Mouse (Mus musculus): ENCODE results near the gene Pcsk5. TPM values are rescaled to one million over a fixed set of nuclear protein-coding genes. Genes with fewer than 3 reads are reported as not detected.

The Pcsk5 gene
- total RNA-seq, 2 experiments from 2014 or later = 13.9 to 15.6 TPM

- no peak for DNase-seq (ENCODE audit: low spot score in 2 of 2)
Measured at GRCm38 (mm10) chr19:17745380-17745779, 92.1 kb downstream of the Pcsk5 start.

GRCm38 (mm10) chr19:17744474-17745069 is 92.9 kb downstream of the Pcsk5 start:
- DNase-seq (ENCODE audit: low spot score in 2 of 2) = no peak

- DNase-seq (ENCODE audit: low spot score in 2 of 2) = no peak
Measured at GRCm38 (mm10) chr19:17741465-17741864, 96.0 kb downstream of the Pcsk5 start.

GRCm38 (mm10) chr19:17732676-17733277 is 104.7 kb downstream of the Pcsk5 start:
- DNase-seq (ENCODE audit: low spot score in 2 of 2) = no peak

GRCm38 (mm10) chr19:17717066-17717465 is 120.4 kb downstream of the Pcsk5 start:
- DNase-seq (ENCODE audit: low spot score in 2 of 2) = no peak

- no peak for DNase-seq (ENCODE audit: low spot score in 2 of 2)
Measured at GRCm38 (mm10) chr19:17715281-17715955, 122.0 kb downstream of the Pcsk5 start.

GRCm38 (mm10) chr19:17691626-17692025 is 145.8 kb downstream of the Pcsk5 start:
- no peak for DNase-seq (ENCODE audit: low spot score in 2 of 2)

- DNase-seq (ENCODE audit: low spot score in 2 of 2) = no peak
Measured at GRCm38 (mm10) chr19:17678371-17678770, 159.1 kb downstream of the Pcsk5 start.

- no peak for DNase-seq (ENCODE audit: low spot score in 2 of 2)
Measured at GRCm38 (mm10) chr19:17662676-17663075, 174.8 kb downstream of the Pcsk5 start.

GRCm38 (mm10) chr19:17662271-17662670 is 175.2 kb downstream of the Pcsk5 start:
- no peak for DNase-seq (ENCODE audit: low spot score in 2 of 2)

GRCm38 (mm10) chr19:17659321-17659720 is 178.1 kb downstream of the Pcsk5 start:
- DNase-seq (ENCODE audit: low spot score in 2 of 2) = no peak

GRCm38 (mm10) chr19:17650831-17651502 is 186.5 kb downstream of the Pcsk5 start:
- no peak for DNase-seq (ENCODE audit: low spot score in 2 of 2)

- DNase-seq (ENCODE audit: low spot score in 2 of 2) = no peak
Measured at GRCm38 (mm10) chr19:17649967-17650366, 187.5 kb downstream of the Pcsk5 start.

GRCm38 (mm10) chr19:17643128-17643797 is 194.2 kb downstream of the Pcsk5 start:
- DNase-seq (ENCODE audit: low spot score in 2 of 2) = no peak

GRCm38 (mm10) chr19:17635984-17636383 is 201.4 kb downstream of the Pcsk5 start:
- peak in 1 of 2 experiments; percentile 41 for DNase-seq (ENCODE audit: low spot score in 2 of 2)

GRCm38 (mm10) chr19:17615646-17616045 is 221.8 kb downstream of the Pcsk5 start:
- no peak for DNase-seq (ENCODE audit: low spot score in 2 of 2)

- DNase-seq (ENCODE audit: low spot score in 2 of 2) = no peak
Measured at GRCm38 (mm10) chr19:17606510-17606909, 230.9 kb downstream of the Pcsk5 start.

GRCm38 (mm10) chr19:17606093-17606492 is 231.3 kb downstream of the Pcsk5 start:
- DNase-seq (ENCODE audit: low spot score in 2 of 2) = no peak

GRCm38 (mm10) chr19:17603322-17603721 is 234.1 kb downstream of the Pcsk5 start:
- DNase-seq (ENCODE audit: low spot score in 2 of 2) = no peak

- DNase-seq (ENCODE audit: low spot score in 2 of 2) = no peak
Measured at GRCm38 (mm10) chr19:17600347-17600746, 237.1 kb downstream of the Pcsk5 start.

GRCm38 (mm10) chr19:17592790-17593189 is 244.6 kb downstream of the Pcsk5 start:
- peak in 1 of 2 experiments; percentile 22 for DNase-seq (ENCODE audit: low spot score in 2 of 2)
